Mouse (Mus musculus): ENCODE measurements around the gene Tef. TPM values are rescaled to one million over a fixed set of nuclear protein-coding genes. Genes with fewer than 3 reads are reported as not detected.
A peak's percentile ranks its signal among the peaks of the same experiment; 100 is the strongest.

Tef gene
- total and polyA plus RNA-seq, 3 experiments, result 12.3 to 21.7 TPM; not detected in 1

DNA sequence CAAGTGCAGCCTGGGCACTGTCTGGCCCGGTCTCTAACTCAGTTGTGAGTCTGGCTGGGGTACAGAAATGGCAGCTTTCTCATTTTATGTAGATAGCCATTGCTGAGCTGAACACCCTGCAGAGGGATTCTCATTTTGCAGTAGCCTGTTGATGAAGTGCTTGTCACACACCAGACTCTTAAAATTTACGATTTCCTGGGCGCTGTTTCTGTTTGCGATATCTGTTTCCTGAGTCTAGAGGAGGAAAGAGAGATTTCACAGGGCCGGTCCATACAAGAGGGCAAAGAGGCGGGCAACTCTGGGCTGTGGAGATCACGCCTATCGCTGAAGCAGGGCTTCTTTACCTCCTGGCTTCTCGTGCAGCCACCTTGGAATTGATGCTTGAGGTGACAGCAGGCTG lies 36.6 kb upstream of the Tef start:
- peak; percentile 29 to 70; a peak in 3 of 4 replicates for TF ChIP-seq EP300 (IDR thresholded peaks at IDR 0.05; ENCODE audit: low read depth in 1 of 2, low read length in 2 of 2)
- TF ChIP-seq RCOR1 (IDR thresholded peaks at IDR 0.05; ENCODE audit: low read depth, low read length), result peak; percentile 68; the same call in 1 of the 2 replicates
- 0 out of 2 replicates have a peak, but pooled peaks have one; percentile 35 for TF ChIP-seq GATA1 (IDR thresholded peaks at IDR 0.05; ENCODE audit: low read depth, low read length)
- TF ChIP-seq ETS1 (IDR thresholded peaks at IDR 0.05; ENCODE audit: low read depth, low read length), result peak; percentile 67; the same call in 1 of the 2 replicates
- no peak for TF ChIP-seq POLR2AphosphoS5 (IDR thresholded peaks at IDR 0.05; ENCODE audit: borderline replicate concordance, low read depth, low read length)
- H3K36me3 ChIP-seq (ENCODE audit: control insufficient read depth in 1 of 2, insufficient read depth in 2 of 2, low read length in 2 of 2), result peaks cover 2 to 21% of the 10 kb centered on the region in 2 experiments; a peak in 3 of 4 replicates
- H3K27ac ChIP-seq (ENCODE audit: control insufficient read depth, low read depth, low read length), result peak overlapping the region; percentile 67

DNA sequence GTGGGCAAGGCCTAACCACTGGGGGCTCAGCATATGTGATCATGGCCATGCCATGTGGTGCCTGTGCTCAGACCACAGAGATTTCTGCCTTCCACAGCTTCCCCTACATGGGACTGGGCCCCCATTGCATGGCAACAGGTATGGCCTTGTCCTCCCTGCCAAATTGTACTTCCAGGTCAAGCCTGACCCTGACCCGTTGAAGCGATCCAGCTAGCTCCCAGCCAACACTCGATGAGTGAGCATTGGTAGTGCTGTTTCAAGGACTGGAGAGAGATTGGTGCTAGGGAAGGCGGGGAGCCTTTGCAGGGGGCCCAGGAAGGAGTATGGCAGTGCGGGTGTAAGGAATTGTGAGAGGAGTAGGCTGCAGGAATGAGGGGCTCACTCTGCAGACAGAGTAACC lies 35.8 kb upstream of the Tef start:
- Histone ChIP-seq H3K27ac (ENCODE audit: control insufficient read depth, low read depth, low read length) (no peak overlapping the region), H3K27me3 (ENCODE audit: control insufficient read depth in 1 of 2, insufficient read depth in 2 of 2, low read length in 2 of 2) (no peaks in the 10 kb centered on the region), H3K36me3 (ENCODE audit: control insufficient read depth in 1 of 2, insufficient read depth in 2 of 2, low read length in 2 of 2) (peaks cover 2 to 21% of the 10 kb centered on the region in 2 experiments; a peak in 3 of 4 replicates), H3K4me1 (ENCODE audit: control insufficient read depth in 1 of 2, insufficient read depth in 2 of 2, low read length in 2 of 2) (peaks cover 14 to 24% of the 10 kb centered on the region in 2 experiments), H3K9me3 (replicated peaks; ENCODE audit: insufficient read depth, low read length) (no peaks in the 10 kb centered on the region), H3K4me3 (ENCODE audit: control insufficient read depth in 1 of 2, insufficient read depth in 1 of 2, low read depth in 2 of 2, low read length in 2 of 2) (no peak overlapping the region), H3K9ac (ENCODE audit: control insufficient read depth, low read depth, low read length, poor library complexity, severe bottlenecking) (no peak overlapping the region), H3K79me2 (ENCODE audit: control insufficient read depth, insufficient read depth, low read length, poor library complexity) (no peaks in the 10 kb centered on the region)
- no peak for DNase-seq (ENCODE audit: low read depth, low spot score)
- no peak for TF ChIP-seq HCFC1 (IDR thresholded peaks at IDR 0.05; ENCODE audit: low read depth, low read length)
- no peak for TF ChIP-seq NELFE (IDR thresholded peaks at IDR 0.05; ENCODE audit: low read depth, low read length)
- TF ChIP-seq ZKSCAN1 (IDR thresholded peaks at IDR 0.05; ENCODE audit: low read depth, low read length), result no peak
- TF ChIP-seq JUND (IDR thresholded peaks at IDR 0.05; ENCODE audit: low read depth, low read length), result no peak
- TF ChIP-seq SMC3 (IDR thresholded peaks at IDR 0.05; ENCODE audit: low read depth, low read length), result no peak
- TF ChIP-seq UBTF (IDR thresholded peaks at IDR 0.05; ENCODE audit: borderline replicate concordance, insufficient read depth, low read depth, low read length), result no peak
- no peak for TF ChIP-seq MAZ (IDR thresholded peaks at IDR 0.05; ENCODE audit: low read depth, low read length)
- TF ChIP-seq ZNF384 (IDR thresholded peaks at IDR 0.05; ENCODE audit: low read depth, low read length), result no peak
- TF ChIP-seq POLR2AphosphoS5 (IDR thresholded peaks at IDR 0.05; ENCODE audit: borderline replicate concordance, low read depth, low read length), result no peak
- no peak for TF ChIP-seq ELF1 (IDR thresholded peaks at IDR 0.05; ENCODE audit: low read depth, low read length)
- no peak for TF ChIP-seq MYC (IDR thresholded peaks at IDR 0.05; ENCODE audit: low read depth, low read length)
- TF ChIP-seq NRF1 (IDR thresholded peaks at IDR 0.05; ENCODE audit: insufficient read depth, low read depth, low read length, poor library complexity, severe bottlenecking), result no peak
- no peak for TF ChIP-seq EP300 (IDR thresholded peaks at IDR 0.05; ENCODE audit: low read depth in 1 of 2, low read length in 2 of 2)
- no peak for TF ChIP-seq BHLHE40 (IDR thresholded peaks at IDR 0.05; ENCODE audit: borderline replicate concordance, low read depth, low read length)

More for the DNA sequence above, 36.6 kb upstream of the Tef start:
- Histone ChIP-seq H3K79me2 (ENCODE audit: control insufficient read depth, insufficient read depth, low read length, poor library complexity) (no peaks in the 10 kb centered on the region), H3K9ac (ENCODE audit: control insufficient read depth, low read depth, low read length, poor library complexity, severe bottlenecking) (0 out of 2 replicates have a peak overlapping the region, but pooled peaks have one; percentile 5), H3K4me3 (ENCODE audit: control insufficient read depth in 1 of 2, insufficient read depth in 1 of 2, low read depth in 2 of 2, low read length in 2 of 2) (0 out of 4 replicates have a peak overlapping the region, but pooled peaks of 1 of the 2 experiments have one; percentile 5), H3K27me3 (ENCODE audit: control insufficient read depth in 1 of 2, insufficient read depth in 2 of 2, low read length in 2 of 2) (no peaks in the 10 kb centered on the region), H3K4me1 (ENCODE audit: control insufficient read depth in 1 of 2, insufficient read depth in 2 of 2, low read length in 2 of 2) (peaks cover 14 to 24% of the 10 kb centered on the region in 2 experiments), H3K9me3 (replicated peaks; ENCODE audit: insufficient read depth, low read length) (no peaks in the 10 kb centered on the region)
- peak; percentile 62 for DNase-seq (ENCODE audit: low read depth, low spot score)

Measured in MEL (cell line).